Mouse (Mus musculus) bone marrow macrophage, adult 2 months (primary cell): ENCODE data around the gene Fam160a1.

ENCODE experiments used
- CTCF ChIP-seq: IDR thresholded peaks from 2 replicates; pipeline ENCODE4 v1.5.1; 2012; ENCODE audit warnings: low read depth, mild to moderate bottlenecking, low read length, moderate library complexity
- POLR2A ChIP-seq: IDR thresholded peaks from 2 replicates; pipeline ENCODE4 v1.6.1; 2012; ENCODE audit warnings: mild to moderate bottlenecking, low read depth, low read length, borderline replicate concordance

GRCm38 (mm10) chr3:85777841-85778240 is 39.2 kb downstream of the Fam160a1 start:
- TF ChIP-seq CTCF: no peak
- no peak for TF ChIP-seq POLR2A
